Mouse (Mus musculus) forebrain, postnatal 0 days (tissue): ENCODE measurements around the gene Olfr1263. TPM values are rescaled to one million over a fixed set of nuclear protein-coding genes. Genes with fewer than 3 reads are reported as not detected.

Experiments used
- ATAC-seq: fragments of 200-750 bp; cut with Nextera tagmentation; 2 replicates; pipeline ENCODE4 v1.8.0; 2017; ENCODE audit warnings: mild to moderate bottlenecking, moderate library complexity
- DNase-seq: peaks from one replicate; pipeline ENCODE4 v3.0.0-alpha.2; 2015
- H3K27ac ChIP-seq: fragments of 300-500 bp; sonication (generic); 2 replicates; pipeline ENCODE4 v1.5.1; 2014; ENCODE audit warnings: low read depth, mild to moderate bottlenecking, antibody characterized with exemption, low read length, moderate library complexity, mixed read lengths
- H3K27me3 ChIP-seq: fragments of 300-500 bp; sonication (generic); 2 replicates; pipeline ENCODE4 v1.6.1; 2014; ENCODE audit warnings: mild to moderate bottlenecking, low read length, mixed read lengths; ENCODE audit not compliant: insufficient read depth
- H3K36me3 ChIP-seq: fragments of 300-500 bp; sonication (generic); 2 replicates; pipeline ENCODE4 v1.6.1; 2014; ENCODE audit warnings: mild to moderate bottlenecking, moderate library complexity; ENCODE audit not compliant: insufficient read depth
- H3K4me1 ChIP-seq: fragments of 300-500 bp; sonication (generic); 2 replicates; pipeline ENCODE4 v1.6.1; 2014; ENCODE audit warnings: antibody characterized with exemption; ENCODE audit not compliant: insufficient read depth
- H3K4me2 ChIP-seq: fragments of 300-500 bp; sonication (generic); 2 replicates; pipeline ENCODE4 v1.6.1; 2014; ENCODE audit warnings: low read depth, mild to moderate bottlenecking, moderate library complexity
- H3K4me3 ChIP-seq: fragments of 300-500 bp; sonication (generic); 2 replicates; pipeline ENCODE4 v1.5.1; 2014; ENCODE audit warnings: low read depth, low read length, mixed read lengths
- H3K9ac ChIP-seq: fragments of 300-500 bp; sonication (generic); 2 replicates; pipeline ENCODE4 v1.6.1; 2014; ENCODE audit warnings: mild to moderate bottlenecking
- H3K9me3 ChIP-seq: fragments of 300-500 bp; sonication (generic); 2 replicates; pipeline ENCODE4 v1.6.1; 2016; ENCODE audit warnings: low read length
- CTCF ChIP-seq: sonication (generic); IDR thresholded peaks from 2 replicates; pipeline ENCODE4 v1.5.1; 2016; ENCODE audit warnings: antibody characterized with exemption, control low read depth, low read depth
- WGBS: fragments of 180-500 bp; shearing (Covaris S2); extraction: QIAGEN DNeasy Blood & Tissue Kit; methylation state at CpG from one replicate; pipeline ENCODE4 v1.1.7; 2014; 5-methylcytosine and 5-hydroxymethylcytosine counted together
- polyA plus RNA-seq: library from polyadenylated mRNA; unstranded; fragments of >200 nt; fragmentation: Nextera tagmentation; extraction: Ambion mirVana; gene quantifications from 2 replicates; pipeline ENCODE4 v1.2.1, GENCODE M21; 2015
- total RNA-seq: library from RNA; depleted of rRNA; stranded (reverse); fragments of >200 nt; gene quantifications from 2 replicates; pipeline ENCODE4 v1.2.3, GENCODE M21; 2014; rRNA removed

Gene Olfr1263
- not detected in 2 replicates for total RNA-seq
- not detected in 2 replicates for polyA plus RNA-seq

- Histone ChIP-seq H3K36me3 (no peaks in the 10 kb centered on the region), H3K27ac (no peak within 1 kb of the TSS), H3K4me2 (no peak within 1 kb of the TSS), H3K4me1 (no peaks in the 10 kb centered on the region), H3K27me3 (no peaks in the 10 kb centered on the region), H3K4me3 (no peak within 1 kb of the TSS), H3K9ac (no peak within 1 kb of the TSS), H3K9me3 (no peaks in the 10 kb centered on the region)
- ATAC-seq = no peak
- 75% methylated on average over 2 of the region's 2 CpGs for whole genome bisulfite sequencing
- TF ChIP-seq CTCF = no peak
- DNase-seq = no peak
Observed at GRCm38 (mm10) chr2:90011831-90012230, at the start of gene Olfr1263. Gene Olfr1263, plus strand, starts transcription at chr2:90012131.

GRCm38 (mm10) chr2:89974184-89974583, 37.7 kb upstream of the Olfr1263 start, which contains the start of gene Olfr1260:
Gene Olfr1260, plus strand, starts transcription at chr2:89974340.
- H3K9me3 ChIP-seq = no peaks in the 10 kb centered on the region
- TF ChIP-seq CTCF = no peak
- peak; percentile 5 for DNase-seq

DNA sequence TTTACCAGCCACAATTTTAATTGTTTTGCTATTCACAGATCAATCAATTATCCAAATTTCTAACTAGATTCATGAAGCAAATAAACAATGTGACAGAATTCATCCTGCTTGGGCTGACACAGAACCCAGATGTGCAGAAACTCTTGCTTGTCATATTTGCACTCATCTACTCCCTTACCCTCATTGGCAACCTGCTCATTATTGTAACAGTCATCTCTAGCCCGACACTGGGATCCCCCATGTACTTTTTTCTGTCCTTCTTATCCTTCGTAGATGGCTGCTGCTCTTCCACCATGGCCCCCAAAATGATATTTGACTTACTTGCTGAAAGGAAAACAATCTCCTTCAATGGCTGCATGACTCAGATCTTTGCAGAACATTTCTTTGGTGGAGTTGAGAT, 34.2 kb upstream of the Olfr1263 start:
- Histone ChIP-seq H3K4me2 (no peak overlapping the region), H3K9ac (no peak overlapping the region), H3K27me3 (no peaks in the 10 kb centered on the region), H3K36me3 (no peaks in the 10 kb centered on the region), H3K4me1 (no peaks in the 10 kb centered on the region), H3K4me3 (no peak overlapping the region), H3K9me3 (no peaks in the 10 kb centered on the region), H3K27ac (no peak overlapping the region)
- 90% methylated on average over 2 of the region's 2 CpGs for WGBS
- ATAC-seq (no peak), DNase-seq (no peak)
- no peak for TF ChIP-seq CTCF

More at GRCm38 (mm10) chr2:89974184-89974583, 37.7 kb upstream of the Olfr1263 start, which contains the start of gene Olfr1260:
- H3K36me3 ChIP-seq = no peaks in the 10 kb centered on the region
- H3K9ac ChIP-seq = no peak within 1 kb of the TSS
- H3K4me3 ChIP-seq = no peak within 1 kb of the TSS
- no peak within 1 kb of the TSS for H3K27ac ChIP-seq
- no peak for ATAC-seq
- H3K4me2 ChIP-seq = no peak within 1 kb of the TSS
- 53% methylated on average over 2 of the region's 2 CpGs for WGBS
- no peaks in the 10 kb centered on the region for H3K27me3 ChIP-seq
- H3K4me1 ChIP-seq = no peaks in the 10 kb centered on the region

- TF ChIP-seq CTCF = no peak
Observed at GRCm38 (mm10) chr2:89990921-89991320, 21.0 kb upstream of the Olfr1263 start, which contains the start of gene Olfr1261. Gene Olfr1261, plus strand, starts transcription at chr2:89991221.

GRCm38 (mm10) chr2:89999845-90000244, 12.1 kb upstream of the Olfr1263 start, which contains the start of gene Olfr1262:
Gene Olfr1262, plus strand, starts transcription at chr2:90000145.
- Histone ChIP-seq H3K4me3 (no peak within 1 kb of the TSS), H3K4me1 (no peaks in the 10 kb centered on the region), H3K27ac (no peak within 1 kb of the TSS), H3K9me3 (no peaks in the 10 kb centered on the region), H3K27me3 (no peaks in the 10 kb centered on the region), H3K9ac (no peak within 1 kb of the TSS), H3K36me3 (no peaks in the 10 kb centered on the region), H3K4me2 (no peak within 1 kb of the TSS)
- TF ChIP-seq CTCF = no peak
- ATAC-seq (no peak), DNase-seq (no peak)

More at GRCm38 (mm10) chr2:89990921-89991320, 21.0 kb upstream of the Olfr1263 start, which contains the start of gene Olfr1261:
- DNase-seq (no peak), ATAC-seq (no peak)
- H3K9me3 ChIP-seq = no peaks in the 10 kb centered on the region
- H3K27me3 ChIP-seq = no peaks in the 10 kb centered on the region
- H3K4me2 ChIP-seq = no peak within 1 kb of the TSS
- no peak within 1 kb of the TSS for H3K9ac ChIP-seq
- no peaks in the 10 kb centered on the region for H3K36me3 ChIP-seq
- H3K27ac ChIP-seq = no peak within 1 kb of the TSS
- no peak within 1 kb of the TSS for H3K4me3 ChIP-seq
- H3K4me1 ChIP-seq = no peaks in the 10 kb centered on the region

DNA sequence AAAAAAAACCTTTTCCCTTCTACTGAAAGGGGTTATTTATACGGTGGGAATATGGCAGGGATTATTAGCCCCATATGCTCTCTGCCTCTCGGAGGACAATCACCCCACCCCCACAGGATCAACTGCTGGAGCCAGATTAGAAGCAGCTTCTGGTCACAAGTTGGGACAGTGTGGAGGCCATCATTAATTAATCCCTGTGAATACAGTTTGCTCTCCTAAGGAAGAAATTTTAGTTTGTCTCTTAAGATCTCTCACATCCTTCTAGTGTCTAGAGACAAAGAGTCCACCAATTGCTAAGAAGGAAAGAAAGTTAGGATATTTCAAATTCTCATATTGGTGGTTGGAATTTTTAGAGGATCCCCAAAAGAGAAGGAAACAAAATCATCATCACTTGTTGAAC, 13.5 kb downstream of the Olfr1263 start, which contains the start of gene Olfr1264:
Olfr1264 (minus strand) TSS at position 101 of the 400 bp plus-strand sequence.
- H3K4me3 ChIP-seq = no peak within 1 kb of the TSS
- H3K4me1 ChIP-seq = no peaks in the 10 kb centered on the region
- DNase-seq (no peak), ATAC-seq (no peak)
- TF ChIP-seq CTCF = no peak
- no peak within 1 kb of the TSS for H3K27ac ChIP-seq
- no peaks in the 10 kb centered on the region for H3K36me3 ChIP-seq
- no peak within 1 kb of the TSS for H3K4me2 ChIP-seq
- 67% methylated on average over 2 of the region's 2 CpGs for whole genome bisulfite sequencing
- no peak within 1 kb of the TSS for H3K9ac ChIP-seq
- no peaks in the 10 kb centered on the region for H3K9me3 ChIP-seq
- no peaks in the 10 kb centered on the region for H3K27me3 ChIP-seq

DNA sequence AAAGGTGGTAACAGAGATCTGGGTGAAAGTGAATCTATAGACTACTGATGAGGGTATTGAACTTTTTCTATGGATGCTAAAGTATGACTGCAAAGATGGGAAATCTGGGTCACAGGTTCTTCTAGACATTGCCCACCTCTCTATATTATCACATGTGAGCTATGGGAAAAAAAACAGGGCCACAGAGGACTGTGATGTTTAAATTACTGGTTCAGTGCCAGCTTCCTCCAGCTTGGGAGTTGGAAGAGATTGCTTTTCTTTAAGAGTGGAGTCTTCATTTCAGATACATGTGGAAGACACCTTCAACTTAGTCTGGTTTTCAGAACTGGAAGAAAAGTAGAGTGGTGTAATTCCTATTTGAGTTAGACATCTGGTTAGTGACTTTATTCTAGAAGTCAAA, 23.1 kb downstream of the Olfr1263 start, which contains the start of gene Olfr1265:
Olfr1265 (plus strand) TSS at position 301 of the 400 bp plus-strand sequence.
- ATAC-seq = no peak
- no peaks in the 10 kb centered on the region for H3K4me1 ChIP-seq
- H3K9ac ChIP-seq = no peak within 1 kb of the TSS
- no peak for DNase-seq
- TF ChIP-seq CTCF = no peak
- H3K4me3 ChIP-seq = no peak within 1 kb of the TSS
- H3K9me3 ChIP-seq = no peaks in the 10 kb centered on the region
- no peak within 1 kb of the TSS for H3K27ac ChIP-seq
- no peak within 1 kb of the TSS for H3K4me2 ChIP-seq
- H3K27me3 ChIP-seq = no peaks in the 10 kb centered on the region
- no peaks in the 10 kb centered on the region for H3K36me3 ChIP-seq
